17 mouse cellular contexts compared by ENCODE assay signal in genomic region chr12:99389244-99389643, GRCm38 (mm10).
"Had no signal": no experiment of that assay in that cellular context is flagged by ENCODE, and none has a peak within 500 bp of the region (broad histone marks: within the 10 kb centered on the region; RNA-seq: fewer than 3 reads in every experiment).

No protein-coding gene starts in this region.

- DNase-seq: retina, postnatal 1 day; right cerebral cortex, adult 18-20 months; right cerebral cortex, postnatal 14 days; right cerebral cortex, postnatal 25 days; right cerebral cortex, postnatal 4 days; spleen, adult 18-20 months; thymus, adult 18-20 months; thymus, adult 2 months; thymus, postnatal 14 days; thymus, postnatal 25 days; thymus, postnatal 36 days; thymus, postnatal 4 days had no signal

- H3K27me3 ChIP-seq: neural tube, embryonic 12.5 days; neural tube, embryonic 13.5 days; neural tube, embryonic 15.5 days; stomach, embryonic 15.5 days had no signal

- H3K27ac ChIP-seq: neural tube, embryonic 12.5 days; neural tube, embryonic 13.5 days; neural tube, embryonic 15.5 days; stomach, embryonic 15.5 days; stomach, postnatal 0 days had no signal

- H3K4me3 ChIP-seq: neural tube, embryonic 12.5 days; neural tube, embryonic 13.5 days; neural tube, embryonic 15.5 days; stomach, embryonic 15.5 days had no signal
